Mouse (Mus musculus) ES-E14 (cell line): ENCODE results near the gene Gm49368. TPM values are rescaled to one million over a fixed set of nuclear protein-coding genes. Genes with fewer than 3 reads are reported as not detected.
"Not testable (repeated sequence)": the region's sequence is repeated elsewhere in the genome, so short reads cannot be mapped to it uniquely, and the experiment has no call there.

Experiments
- DNase-seq: peaks from one replicate; pipeline ENCODE4 v3.0.0-alpha.2; 2013; ENCODE audit warnings: low read depth, low spot score
- H3K27ac ChIP-seq: 2 replicates; pipeline ENCODE4 v1.5.1; 2012; ENCODE audit warnings: low read depth, mild to moderate bottlenecking, low read length, moderate library complexity, mixed read lengths; ENCODE audit not compliant: poor library complexity, insufficient read depth, severe bottlenecking
- H3K36me3 ChIP-seq: 2 replicates; pipeline ENCODE4 v1.6.1; 2012; ENCODE audit warnings: mild to moderate bottlenecking, low read length, moderate library complexity, mixed read lengths; ENCODE audit not compliant: control insufficient read depth, poor library complexity, insufficient read depth, severe bottlenecking
- H3K4me1 ChIP-seq, 2 experiments: fragments of 150-350 bp in 1 of 2; sonication (generic) in 1 of 2; 2 replicates each; pipeline ENCODE4 v1.6.1; 2012; ENCODE audit warnings: low read length in 2 of 2, mild to moderate bottlenecking in 1 of 2, mixed read lengths in 1 of 2; ENCODE audit not compliant: control insufficient read depth in 2 of 2, insufficient read depth in 2 of 2, poor library complexity in 1 of 2
- H3K4me3 ChIP-seq, 2 experiments: fragments of 150-350 bp in 1 of 2; sonication (generic) in 1 of 2; 2 replicates each; pipeline ENCODE4 v1.5.1; 2012; ENCODE audit warnings: low read length in 2 of 2, low read depth in 1 of 2, mild to moderate bottlenecking in 1 of 2, mixed read lengths in 1 of 2; ENCODE audit not compliant: insufficient read depth in 1 of 2, poor library complexity in 1 of 2, severe bottlenecking in 1 of 2
- H3K9ac ChIP-seq: 2 replicates; pipeline ENCODE4 v1.6.1; 2012; ENCODE audit warnings: low read depth, mild to moderate bottlenecking, low read length, mixed read lengths; ENCODE audit not compliant: poor library complexity, insufficient read depth, severe bottlenecking
- H3K9me3 ChIP-seq: fragments of 150-350 bp; sonication (generic); 2 replicates; pipeline ENCODE4 v1.6.1; 2012; ENCODE audit warnings: low read depth, mild to moderate bottlenecking, low read length; ENCODE audit not compliant: control insufficient read depth, insufficient read depth
- CHD2 ChIP-seq: IDR thresholded peaks from 2 replicates; pipeline ENCODE4 v1.6.1; 2014; ENCODE audit warnings: mild to moderate bottlenecking, low read depth, low read length, inconsistent platforms
- HCFC1 ChIP-seq: IDR thresholded peaks from 2 replicates; pipeline ENCODE4 v1.6.1; 2012; ENCODE audit warnings: low read length, inconsistent platforms, borderline replicate concordance; ENCODE audit not compliant: insufficient read depth
- MAFK ChIP-seq: IDR thresholded peaks from 2 replicates; pipeline ENCODE4 v1.6.1; 2014; ENCODE audit warnings: mild to moderate bottlenecking, low read depth, low read length, inconsistent platforms; ENCODE audit not compliant: insufficient read depth
- ZC3H11A ChIP-seq: IDR thresholded peaks from 2 replicates; pipeline ENCODE4 v1.6.1; 2012; ENCODE audit warnings: low read depth, mild to moderate bottlenecking, inconsistent platforms, low read length, borderline replicate concordance
- ZNF384 ChIP-seq: IDR thresholded peaks from 2 replicates; pipeline ENCODE4 v1.6.1; 2012; ENCODE audit warnings: low read depth, low read length, inconsistent platforms
- in situ Hi-C, 2 experiments: fragments of 600-800 bp; cut with MboI; formaldehyde crosslinking; loops; one replicate each; pipeline ENCODE4 v1.15.1; 2025; ENCODE audit warnings: low sequenced_read_pairs in 2 of 2, inconsistent platforms in 1 of 2; ENCODE audit not compliant: unreplicated experiment in 2 of 2
- total RNA-seq: library from RNA; depleted of rRNA; stranded (reverse); fragments of 300-350 nt; gene quantifications from 2 replicates; pipeline ENCODE4 v1.2.3, GENCODE M21; 2012; rRNA removed

Gm49368 gene
- not detected in 2 replicates for total RNA-seq

DNA sequence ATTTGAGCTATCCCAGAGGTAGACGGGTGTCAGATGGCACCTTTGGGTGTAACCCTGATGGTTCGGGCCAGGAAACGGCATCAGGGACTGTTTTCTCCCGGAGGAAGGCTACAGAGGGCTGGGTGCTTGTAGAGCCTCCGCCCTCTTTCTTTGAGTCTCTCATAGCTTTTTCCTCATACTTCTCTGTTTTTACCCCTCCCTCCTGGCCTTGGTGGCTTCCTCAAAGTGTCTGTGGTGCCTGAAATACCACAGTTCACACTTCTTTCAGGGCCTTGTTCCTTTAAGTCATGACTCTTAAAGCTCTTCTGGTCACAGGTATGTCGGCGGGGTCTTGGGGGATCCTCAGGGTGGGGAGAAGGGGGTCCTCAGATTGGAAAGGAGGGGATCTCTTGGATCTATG lies at the start of gene Gm49368, which contains the start of gene Itgam:
Gene Gm49368 (plus strand): TSS at position 228 of the 400 bp plus-strand sequence.
Gene Itgam (plus strand): TSS at position 185 of the 400 bp plus-strand sequence.
- no peak for DNase-seq
- TF ChIP-seq ZC3H11A (no peak), MAFK (no peak), ZNF384 (no peak), CHD2 (no peak), HCFC1 (no peak)
- no peak within 1 kb of the TSS for H3K9ac ChIP-seq
- no peak within 1 kb of the TSS for H3K4me3 ChIP-seq
- H3K27ac ChIP-seq = no peak within 1 kb of the TSS
- H3K9me3 ChIP-seq = no peaks in the 10 kb centered on the region
- in situ Hi-C loops = no loop called here
- H3K4me1 ChIP-seq = no peaks in the 10 kb centered on the region
- H3K36me3 ChIP-seq = no peaks in the 10 kb centered on the region

DNA sequence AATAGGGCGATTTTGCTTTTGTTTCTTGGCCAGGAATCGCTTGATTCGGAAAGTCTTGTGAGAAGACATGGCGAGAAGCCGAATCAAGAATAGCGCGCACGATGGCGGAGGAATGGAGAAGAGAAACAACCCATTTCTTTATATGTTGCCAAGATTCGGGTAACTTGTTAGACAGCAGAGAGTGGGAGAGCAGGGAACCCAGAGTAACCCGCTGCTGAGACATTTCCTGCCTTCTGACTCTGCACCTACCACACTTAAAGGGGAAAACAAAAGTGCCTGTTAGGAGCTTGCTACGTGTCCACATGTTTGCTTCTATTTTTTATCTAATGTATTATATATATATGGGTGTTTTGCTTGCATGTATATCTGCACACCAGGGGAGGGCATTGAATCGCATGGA lies 49.4 kb upstream of the Gm49368 start:
- Histone ChIP-seq H3K4me3 (no peak overlapping the region), H3K36me3 (no peaks in the 10 kb centered on the region), H3K27ac (no peak overlapping the region), H3K4me1 (peaks cover 0 to 10% of the 10 kb centered on the region in 2 experiments; a peak in 3 of 4 replicates), H3K9ac (no peak overlapping the region), H3K9me3 (no peaks in the 10 kb centered on the region)
- DNase-seq = no peak
- TF ChIP-seq CHD2 = no peak
- no peak for TF ChIP-seq MAFK
- TF ChIP-seq ZNF384 = no peak
- TF ChIP-seq ZC3H11A = no peak
- TF ChIP-seq HCFC1 = no peak
- in situ Hi-C loops = loop anchor here (10.0 to 25.0 kb wide), 2 partner anchors 192 to 199 kb away; partner anchors contain the start of gene Cox6a2 (in 2 of the 2)

DNA sequence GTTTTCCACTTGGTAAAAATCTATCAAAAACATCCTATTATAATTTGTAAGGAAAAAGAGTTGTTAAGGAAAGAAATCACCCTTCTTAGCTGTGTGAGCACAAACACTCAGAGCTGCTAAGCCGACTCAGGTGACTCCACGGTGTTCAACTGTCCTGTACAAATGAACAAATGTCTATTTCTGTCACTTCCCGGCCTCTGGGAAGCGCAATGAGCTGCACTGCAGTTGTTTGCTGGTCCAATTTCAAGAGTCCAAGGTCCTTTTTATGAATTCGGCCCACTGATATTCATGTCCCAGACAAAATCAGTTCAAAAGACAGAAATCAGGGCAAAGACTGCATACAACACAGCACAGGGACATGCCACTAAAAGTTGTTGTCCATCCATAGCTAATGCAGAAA lies 46.3 kb upstream of the Gm49368 start:
- DNase-seq, H3K9me3 ChIP-seq, H3K36me3 ChIP-seq, H3K4me3 ChIP-seq, H3K27ac ChIP-seq, H3K4me1 ChIP-seq, H3K9ac ChIP-seq: not testable (repeated sequence)
- in situ Hi-C loops = loop anchor here (10.0 to 25.0 kb wide), 2 partner anchors 189 to 196 kb away; partner anchors contain the start of gene Cox6a2 (in 2 of the 2)

DNA sequence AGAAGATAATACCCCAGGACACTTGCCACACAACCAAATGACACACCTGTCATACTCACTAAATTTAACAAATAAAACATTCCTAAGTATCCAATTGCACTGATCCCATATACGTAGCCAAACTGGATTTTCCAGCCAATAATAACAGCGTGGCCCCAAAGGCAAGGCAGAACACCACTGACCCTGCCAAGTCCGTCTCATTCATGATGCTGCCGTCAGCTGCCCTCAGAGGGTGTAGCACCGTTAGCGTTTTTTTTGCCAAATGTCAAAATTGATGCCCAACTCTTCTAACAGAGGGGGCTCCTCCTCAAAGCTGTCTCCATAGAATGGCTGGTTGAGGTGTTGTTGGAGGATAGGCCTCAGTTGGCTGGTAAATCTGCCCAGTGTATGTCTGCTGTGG lies 45.8 kb upstream of the Gm49368 start:
- TF ChIP-seq CHD2 (no peak), ZC3H11A (no peak), MAFK (no peak), ZNF384 (no peak), HCFC1 (no peak)
- Histone ChIP-seq H3K9ac (no peak overlapping the region), H3K4me1 (no peaks in the 10 kb centered on the region), H3K36me3 (no peaks in the 10 kb centered on the region), H3K4me3 (no peak overlapping the region), H3K27ac (no peak overlapping the region), H3K9me3 (no peaks in the 10 kb centered on the region)
- in situ Hi-C loops = loop anchor here (10.0 to 25.0 kb wide), 2 partner anchors 188 to 196 kb away; partner anchors contain the start of gene Cox6a2 (in 2 of the 2)
- no peak for DNase-seq

DNA sequence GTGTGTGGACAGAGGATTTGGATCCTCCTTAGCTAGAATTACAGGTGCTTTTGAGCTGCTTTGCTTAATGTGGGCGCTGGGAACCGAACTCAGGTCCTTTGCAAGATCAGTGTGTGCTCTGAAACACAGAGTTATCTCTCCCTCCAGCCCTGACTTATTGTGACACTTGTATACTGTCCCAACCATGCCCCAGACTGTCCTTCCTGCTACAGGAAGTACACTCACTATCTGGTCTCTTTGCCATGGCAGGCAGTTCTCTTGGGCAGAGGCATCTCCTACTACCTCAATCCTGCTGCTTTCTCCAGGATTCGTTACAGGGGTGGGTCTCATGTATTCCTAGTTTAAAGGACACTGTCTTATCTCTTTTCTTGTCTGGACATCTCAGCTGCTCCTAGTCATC lies 44.2 kb upstream of the Gm49368 start:
- no peak overlapping the region for H3K9ac ChIP-seq
- no peak for DNase-seq
- H3K4me1 ChIP-seq = no peaks in the 10 kb centered on the region
- no peak overlapping the region for H3K4me3 ChIP-seq
- H3K9me3 ChIP-seq = no peaks in the 10 kb centered on the region
- no peaks in the 10 kb centered on the region for H3K36me3 ChIP-seq
- H3K27ac ChIP-seq = no peak overlapping the region
- in situ Hi-C loops = loop anchor here (10.0 to 25.0 kb wide), 2 partner anchors 187 to 194 kb away; partner anchors contain the start of gene Cox6a2 (in 2 of the 2)
- TF ChIP-seq ZC3H11A = no peak
- TF ChIP-seq ZNF384 = no peak
- TF ChIP-seq CHD2 = no peak
